Mouse (Mus musculus) T-cell, adult 2 months (primary cell): ENCODE measurements around the gene Rab3c.

Experiments
- DNase-seq: peaks from one replicate; pipeline ENCODE4 v3.0.0; 2022; ENCODE audit warnings: low spot score

Rab3c gene

DNA sequence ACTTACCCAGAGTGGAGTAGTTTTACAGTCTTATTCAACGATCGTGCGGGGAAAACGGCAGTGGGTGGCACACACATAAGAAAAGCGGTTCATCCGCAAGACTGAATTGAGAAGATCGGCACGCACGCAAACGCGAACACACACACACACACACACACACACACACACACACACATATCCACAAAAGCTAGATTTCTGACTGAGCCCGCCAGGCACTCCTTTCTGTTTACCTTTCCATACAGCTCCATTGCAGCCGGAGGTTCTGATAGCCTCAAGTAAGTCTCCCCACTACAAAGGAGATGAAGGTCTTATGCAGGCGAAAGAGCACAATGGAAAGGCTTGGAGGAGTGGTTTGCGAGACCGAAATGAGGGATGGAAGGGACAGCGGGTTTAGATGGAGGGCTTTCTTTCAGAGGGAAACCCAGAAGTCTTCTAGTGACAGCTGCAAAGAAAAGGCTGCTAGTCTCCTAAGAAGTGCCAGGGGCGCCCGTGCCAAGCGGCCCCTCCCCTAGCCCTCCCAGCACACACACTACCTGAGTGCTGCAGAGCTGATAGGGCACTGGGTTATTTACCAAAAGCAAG lies at the start of gene Rab3c:
Gene Rab3c, minus strand, starts transcription at position 434 of the 582 bp plus-strand sequence.
- no peak for DNase-seq

DNA sequence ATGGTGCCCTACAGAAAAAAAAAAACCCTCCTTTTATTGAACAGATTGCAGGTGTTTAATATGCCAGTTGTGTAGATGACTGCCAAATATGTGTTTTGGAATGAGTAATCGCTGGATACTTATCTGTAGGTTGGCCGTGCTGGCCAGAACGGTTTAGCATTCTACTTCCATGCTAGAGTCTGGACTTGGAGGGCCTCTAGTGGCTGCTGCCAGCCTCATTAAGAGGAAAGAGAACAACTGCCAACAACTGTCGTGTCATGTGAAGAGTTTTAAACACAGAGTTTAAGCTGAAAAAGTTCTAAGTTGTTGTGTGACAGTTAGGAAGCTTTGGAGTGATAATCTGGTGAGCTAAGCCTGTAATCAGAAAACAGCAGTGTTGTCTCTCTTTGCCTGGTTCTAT lies 38.0 kb upstream of the Rab3c start:
- DNase-seq, result no peak

DNA sequence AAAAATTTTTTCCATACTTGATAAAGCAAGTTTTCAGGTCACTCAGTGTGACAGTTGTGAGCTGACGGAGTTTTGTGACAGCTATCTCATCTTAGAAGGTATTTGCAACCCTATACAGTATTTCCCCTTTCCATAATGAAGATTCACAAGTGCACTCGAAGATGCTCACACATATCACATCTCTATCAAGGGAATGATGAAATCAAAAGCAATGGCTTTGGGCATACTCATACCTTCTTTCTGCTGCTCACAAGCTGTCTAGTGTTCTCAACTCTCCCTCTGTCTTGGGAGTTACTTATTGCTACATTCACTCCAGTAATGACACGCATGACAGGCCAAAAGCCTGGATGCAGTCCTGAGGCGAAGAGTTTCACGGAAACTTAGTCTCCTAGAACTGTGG lies 26.4 kb upstream of the Rab3c start:
- no peak for DNase-seq

DNA sequence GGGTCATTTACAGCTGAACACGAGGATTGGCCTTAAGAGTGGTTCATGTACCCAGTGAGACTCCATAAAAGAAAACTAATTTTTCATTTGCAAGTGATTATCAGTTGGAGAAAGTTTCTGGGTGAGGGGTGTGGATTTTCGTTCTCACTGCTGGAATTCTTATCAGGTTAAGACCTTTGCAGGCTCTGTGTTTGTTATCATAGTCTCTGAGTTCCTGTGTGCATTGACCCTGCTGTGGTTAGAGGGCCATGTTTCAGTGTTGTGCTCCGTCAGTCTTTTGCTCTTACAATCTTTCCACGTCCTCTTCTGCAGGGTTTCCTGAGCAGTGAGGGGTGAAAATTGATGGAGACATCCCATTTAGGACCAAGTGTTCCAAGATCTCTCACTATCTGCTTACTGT lies 16.3 kb upstream of the Rab3c start:
- no peak for DNase-seq

DNA sequence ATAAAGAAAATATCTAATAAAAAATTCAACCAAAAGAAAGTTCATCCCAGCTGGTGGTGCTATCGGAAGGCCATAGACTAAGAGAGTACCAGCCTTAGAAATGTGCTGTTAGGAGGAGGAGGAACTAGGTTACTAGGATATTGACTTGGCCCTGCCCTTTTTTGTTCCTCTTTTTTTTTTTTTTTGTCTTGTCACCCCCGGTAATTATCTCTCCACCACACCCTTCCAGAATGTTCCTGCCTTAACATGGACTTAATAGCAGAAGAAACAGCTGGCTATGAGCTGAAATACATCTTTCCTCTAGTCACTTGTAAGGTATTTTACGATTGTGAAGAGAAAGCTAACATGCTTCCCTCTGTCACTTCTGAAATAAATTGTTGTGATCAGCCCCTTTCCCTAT lies 7.7 kb upstream of the Rab3c start:
- no peak for DNase-seq

DNA sequence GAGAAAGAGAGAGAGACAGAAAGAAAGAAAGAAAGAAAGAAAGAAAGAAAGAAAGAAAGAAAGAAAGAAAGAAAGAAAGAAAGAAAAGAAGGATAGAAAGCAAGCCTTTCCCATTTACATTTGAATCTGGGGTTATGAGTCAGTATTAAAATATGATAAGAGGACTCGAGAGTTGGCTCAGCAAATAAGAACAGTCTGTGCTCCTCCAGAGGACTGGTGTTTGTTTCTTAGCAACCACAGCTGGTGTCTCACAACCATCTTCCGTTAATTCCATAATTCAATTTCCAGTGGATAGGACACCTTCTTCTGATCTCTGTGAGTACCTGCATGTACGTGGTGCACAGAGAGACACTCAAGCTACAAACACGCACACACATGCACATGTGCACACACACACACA lies 3.0 kb upstream of the Rab3c start:
- no peak for DNase-seq

DNA sequence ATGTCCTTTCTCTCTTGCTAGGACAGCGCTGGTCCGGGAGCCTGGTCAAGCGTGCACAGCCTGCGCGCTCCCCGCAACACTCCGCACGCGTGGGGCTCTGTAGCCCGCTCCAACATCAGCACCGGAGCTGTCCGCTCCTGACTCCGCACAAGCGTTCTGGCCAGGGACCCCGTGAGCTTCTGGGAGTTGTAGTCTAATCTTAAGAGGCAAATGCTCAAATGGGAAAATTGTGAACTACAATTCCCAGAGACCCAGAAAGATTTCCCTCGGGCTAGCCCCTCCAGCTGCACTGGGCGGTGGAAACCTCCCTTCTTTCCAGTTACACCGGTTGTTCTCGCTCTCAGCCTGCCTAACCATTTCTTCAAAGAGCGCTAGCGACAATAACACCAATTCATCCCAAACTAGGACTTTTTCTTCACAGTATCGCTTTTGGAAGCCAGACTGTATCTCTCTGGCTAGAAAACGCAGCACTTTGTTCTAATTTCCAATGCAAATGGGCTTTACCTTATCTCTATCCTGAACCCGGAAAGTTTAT lies 701 bp downstream of the Rab3c start:
- no peak for DNase-seq

DNA sequence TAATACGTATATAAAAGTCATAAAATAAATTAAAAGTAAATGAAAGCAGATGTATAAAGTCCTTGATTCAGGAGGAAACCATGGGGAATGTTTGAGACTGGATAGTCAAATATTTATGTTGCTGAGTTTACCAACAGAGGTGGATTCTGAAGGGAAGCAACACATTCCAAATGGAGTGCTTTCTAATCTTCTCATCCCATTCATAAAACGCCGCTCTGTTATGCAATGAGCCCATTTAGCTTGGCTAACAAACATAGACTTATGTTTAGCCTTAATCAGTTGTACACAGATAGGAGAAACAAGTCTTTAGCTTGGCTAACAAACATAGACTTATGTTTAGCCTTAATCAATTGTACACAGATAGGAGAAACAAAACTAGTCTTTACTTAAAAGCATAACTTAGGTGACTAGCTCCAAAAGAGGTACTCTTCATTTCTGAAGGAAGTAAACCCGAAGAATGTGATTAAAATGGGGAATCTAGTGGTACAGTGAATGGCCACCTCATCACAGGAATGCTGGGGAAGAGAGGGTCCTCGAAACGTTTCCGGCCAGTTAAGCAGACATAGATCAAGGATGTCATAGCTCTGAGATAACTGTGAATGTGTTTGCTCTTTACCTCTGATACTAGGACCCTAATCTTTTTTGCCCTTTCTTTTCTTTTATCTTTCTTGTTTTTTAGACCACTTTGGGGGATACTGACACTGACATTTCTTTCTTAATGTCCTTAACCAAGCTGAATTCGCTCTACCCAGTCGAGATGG lies 1.6 kb downstream of the Rab3c start:
- no peak for DNase-seq

DNA sequence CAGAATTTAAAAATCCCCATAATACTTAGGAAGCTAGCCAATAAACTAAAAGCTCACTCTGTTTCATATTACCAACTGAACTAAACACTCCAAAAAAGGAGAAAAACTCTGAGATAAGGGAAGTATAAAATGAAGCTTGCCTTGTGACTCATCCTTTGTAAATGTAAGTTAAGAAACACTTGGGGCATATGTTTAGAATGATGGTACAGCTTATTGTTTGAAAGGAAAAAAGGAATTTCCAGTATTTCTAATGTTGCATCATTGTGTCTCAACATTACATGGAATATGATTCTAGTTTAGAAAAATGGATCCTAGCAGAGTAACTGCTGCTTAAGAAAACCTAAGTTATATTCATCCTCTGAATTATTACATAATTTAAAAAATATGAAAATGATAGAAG lies 3.1 kb downstream of the Rab3c start:
- DNase-seq, result no peak

DNA sequence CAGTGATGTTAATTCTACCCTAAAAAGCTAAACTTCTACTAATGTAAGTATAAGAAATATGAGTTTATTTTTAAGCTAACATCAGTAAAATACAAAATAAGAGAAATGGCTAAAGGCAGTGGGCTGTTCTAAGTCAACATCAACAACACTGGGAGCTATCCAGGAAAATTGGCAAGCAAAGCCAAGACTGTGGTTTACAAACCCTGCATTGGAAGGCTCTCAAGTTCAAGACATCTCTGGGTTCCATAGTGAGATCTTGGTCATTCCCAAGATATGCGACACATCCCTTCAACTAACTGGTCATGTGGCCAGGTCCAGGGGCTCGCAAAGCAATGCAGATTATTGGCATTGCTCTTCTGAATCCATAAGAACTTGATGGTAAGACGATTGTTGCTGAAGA lies 5.3 kb downstream of the Rab3c start:
- no peak for DNase-seq

DNA sequence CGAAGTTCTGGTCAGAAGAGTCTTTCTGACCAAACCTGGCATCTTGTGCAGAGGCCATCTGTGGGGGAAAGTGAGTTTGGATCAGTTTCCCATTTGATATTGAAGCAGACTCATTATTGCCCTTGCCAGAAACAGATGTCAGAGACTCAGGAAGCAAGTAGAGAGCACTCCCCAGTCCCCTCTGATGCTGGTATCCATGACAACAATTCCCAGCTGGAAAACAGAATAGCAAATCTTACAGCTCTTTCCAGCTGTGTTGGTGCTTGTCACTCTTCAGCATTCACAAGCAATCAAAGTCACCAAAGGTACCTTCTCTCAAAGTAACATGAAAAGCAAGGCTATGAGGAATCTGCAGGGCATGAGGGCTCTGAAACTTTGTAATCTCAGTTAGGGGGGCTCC lies 20.1 kb downstream of the Rab3c start:
- no peak for DNase-seq

DNA sequence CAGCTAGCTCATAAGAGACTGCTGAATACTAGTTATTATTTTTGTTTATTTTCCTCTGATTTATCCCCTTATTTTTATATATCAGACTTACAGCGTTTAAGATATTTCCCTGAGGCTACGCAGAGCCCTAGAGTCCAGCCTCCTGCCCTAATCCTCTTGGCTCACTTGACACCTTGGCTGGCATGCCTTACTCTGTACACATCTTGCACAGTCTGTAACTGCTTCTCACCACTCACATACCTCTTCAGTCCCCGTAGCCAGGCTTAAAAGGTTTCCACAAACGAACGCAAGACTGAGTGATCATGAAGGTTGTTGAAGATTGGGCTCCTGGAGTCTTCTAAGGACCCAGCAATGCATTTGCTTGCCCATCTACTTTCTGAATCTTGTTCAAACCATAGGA lies 29.3 kb downstream of the Rab3c start:
- no peak for DNase-seq

DNA sequence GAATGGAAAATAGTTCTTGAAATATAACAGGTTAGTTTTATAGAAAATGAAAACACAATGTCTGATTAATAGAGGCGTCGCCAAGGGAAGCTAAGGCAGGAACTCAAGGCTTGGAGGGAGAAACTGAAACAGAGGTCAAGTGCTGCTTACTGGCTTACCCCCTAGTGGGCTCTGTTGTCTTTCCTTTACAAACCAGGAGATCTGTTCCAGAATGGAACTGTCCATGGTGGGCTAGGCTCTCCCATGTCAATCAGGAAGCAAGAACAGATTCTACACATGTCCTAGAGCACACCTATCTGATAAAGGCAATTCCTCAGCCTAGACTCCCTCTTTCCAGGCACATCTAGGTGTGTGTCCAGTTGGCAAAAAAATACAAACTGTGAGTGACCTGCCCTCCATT lies 32.3 kb downstream of the Rab3c start:
- DNase-seq, result no peak

DNA sequence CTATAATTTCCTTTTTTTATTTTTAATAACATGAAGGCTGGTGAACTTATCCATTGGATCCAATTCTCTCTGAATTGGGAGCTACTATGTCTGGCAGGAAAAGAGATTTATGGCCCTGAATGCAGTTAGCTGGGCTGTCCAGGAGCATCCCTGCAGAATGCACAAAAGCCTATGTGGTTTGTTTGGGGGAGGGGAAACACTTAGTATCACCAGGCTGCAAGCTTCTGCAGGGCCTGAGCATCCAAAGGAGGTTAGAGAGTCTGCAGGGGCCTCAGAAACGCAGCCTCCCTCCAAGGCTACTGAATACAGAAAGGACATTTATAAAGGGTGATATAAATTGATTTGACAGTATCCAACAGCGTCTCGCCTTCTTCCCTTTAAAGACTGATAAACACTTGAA lies 41.8 kb downstream of the Rab3c start:
- no peak for DNase-seq

DNA sequence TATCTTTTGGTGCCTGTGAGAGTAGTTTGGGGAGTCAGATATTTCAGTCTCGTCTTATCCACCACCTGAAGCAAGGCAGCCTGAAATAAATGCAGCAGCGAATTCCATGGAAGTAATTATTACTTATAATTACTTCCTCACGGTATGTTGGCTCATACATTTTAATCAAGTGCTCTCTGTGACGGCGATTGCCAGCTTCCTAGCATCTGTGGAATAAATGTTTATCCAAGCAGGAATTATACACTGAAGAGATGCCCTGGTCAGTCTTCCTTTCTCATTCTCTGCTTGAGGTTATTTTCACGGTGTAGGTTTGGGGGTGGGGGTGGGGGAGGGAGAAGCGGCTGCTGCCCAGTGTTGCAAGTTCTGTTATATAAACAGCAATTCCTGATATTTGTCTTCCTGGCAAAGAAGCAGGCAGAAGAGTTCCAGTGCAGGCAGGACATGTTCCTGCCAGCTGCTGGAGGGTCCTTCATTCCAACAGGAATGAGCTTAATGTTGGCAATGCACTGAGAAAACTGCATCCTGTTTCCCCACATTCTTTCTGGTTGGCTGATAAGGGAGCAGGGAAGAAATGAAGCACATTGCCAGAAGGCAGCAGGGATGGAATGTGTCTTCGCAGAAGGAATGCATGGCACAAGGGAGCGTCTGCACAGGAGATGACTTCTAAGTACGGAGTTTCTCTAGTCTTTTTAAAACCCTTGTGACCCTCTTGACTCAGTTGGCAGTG lies 43.4 kb downstream of the Rab3c start:
- no peak for DNase-seq

DNA sequence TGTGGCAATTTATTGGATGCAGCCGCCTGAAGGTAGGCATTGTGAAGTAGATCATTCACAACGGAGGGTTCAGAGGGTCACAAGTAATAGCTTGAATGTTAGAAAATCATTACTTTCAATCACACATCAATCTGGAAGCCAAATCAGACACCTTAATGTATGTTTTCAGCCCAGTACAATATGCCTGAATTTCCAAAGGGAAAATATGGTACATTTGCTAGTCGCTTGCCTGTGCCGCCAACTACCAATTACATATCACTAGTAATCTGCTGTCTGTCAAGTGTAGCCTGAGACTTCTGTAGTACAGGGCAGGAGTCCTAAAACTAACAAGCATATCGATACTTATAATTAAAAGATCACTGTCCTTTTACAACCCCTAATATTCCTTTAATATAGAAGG lies 47.4 kb downstream of the Rab3c start:
- no peak for DNase-seq

DNA sequence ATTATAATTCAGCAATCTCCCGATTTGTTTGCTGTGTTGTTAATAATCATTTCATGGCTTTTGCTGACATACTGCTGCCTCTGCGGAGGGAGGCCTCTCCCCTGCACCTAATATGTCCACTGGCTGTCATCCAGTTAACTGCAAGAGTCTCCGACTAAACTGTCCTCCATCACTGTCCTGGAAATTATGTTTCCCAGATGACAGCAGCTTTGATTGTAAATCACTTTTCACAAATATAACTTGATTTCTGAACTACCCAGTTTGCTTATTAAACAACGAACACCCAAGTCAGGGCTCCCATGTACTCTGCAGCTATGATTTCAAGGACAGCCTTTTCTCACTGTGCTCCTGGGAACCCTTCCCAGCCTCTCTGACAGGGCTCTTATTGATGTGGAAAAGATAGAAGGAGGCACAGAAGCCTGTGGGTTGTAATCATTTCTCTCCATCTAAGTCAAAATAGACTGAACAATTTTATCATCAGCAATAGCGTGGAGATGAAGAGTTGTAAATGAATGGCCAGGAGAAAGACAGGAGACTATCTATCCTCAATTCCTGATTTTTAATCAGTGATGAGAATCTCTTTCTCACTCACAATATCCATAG lies 49.6 kb downstream of the Rab3c start:
- DNase-seq, result no peak

DNA sequence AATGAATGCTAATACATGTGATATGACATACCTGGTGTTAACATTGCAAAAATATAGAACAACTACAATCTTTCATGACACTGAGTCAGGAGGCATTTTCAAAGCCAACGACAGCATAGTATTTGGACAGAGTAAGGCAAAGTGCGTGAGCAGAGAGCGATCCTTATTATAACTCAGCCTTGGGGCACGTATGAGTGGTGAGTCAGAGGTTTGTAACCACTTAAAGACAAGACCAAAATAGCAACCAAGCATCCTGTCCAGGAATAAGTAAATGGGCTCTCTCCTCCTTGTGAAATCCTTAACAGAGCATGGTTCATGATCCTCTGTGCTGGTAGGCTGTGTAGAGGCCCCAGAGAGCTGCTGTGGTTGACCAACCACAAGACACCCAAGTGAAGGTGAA lies 50.8 kb downstream of the Rab3c start:
- DNase-seq, result no peak

DNA sequence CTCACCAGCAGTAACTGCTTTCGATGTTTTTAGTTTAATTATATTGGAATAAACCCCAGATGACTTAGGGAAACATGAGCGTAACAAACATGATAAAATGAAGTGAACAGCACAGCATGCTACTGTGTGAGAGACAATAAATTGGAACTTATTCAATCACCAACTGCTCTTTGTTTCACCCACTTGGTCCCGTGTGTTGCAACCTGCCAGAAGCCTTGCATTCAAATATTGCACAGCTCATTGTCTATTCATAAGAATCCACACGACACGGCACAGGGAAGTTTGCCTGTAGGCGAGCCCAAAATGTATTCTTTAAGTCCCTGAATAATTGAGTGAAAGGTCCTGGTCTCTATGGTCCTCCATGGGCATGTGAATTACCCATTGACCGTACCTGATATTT lies 61.6 kb downstream of the Rab3c start:
- DNase-seq, result no peak

DNA sequence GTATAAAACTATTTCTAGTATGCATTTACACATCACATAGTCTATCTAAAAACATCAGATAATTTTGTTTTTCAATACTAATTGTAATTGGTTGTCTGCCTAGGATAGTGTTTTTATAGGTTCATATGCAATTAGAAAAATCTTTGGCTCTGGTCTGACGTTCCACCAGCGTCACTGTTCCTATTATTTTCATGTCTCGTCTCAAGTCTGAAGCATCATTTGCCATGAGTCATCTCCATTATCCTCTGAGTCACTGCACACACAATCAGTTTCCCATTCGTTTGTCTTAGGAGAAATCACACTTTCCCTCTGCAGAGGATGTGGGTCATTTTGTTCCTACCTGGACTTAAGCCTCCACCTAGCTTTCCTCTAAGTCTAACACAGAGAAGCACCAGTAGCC lies 62.3 kb downstream of the Rab3c start:
- DNase-seq, result no peak

DNA sequence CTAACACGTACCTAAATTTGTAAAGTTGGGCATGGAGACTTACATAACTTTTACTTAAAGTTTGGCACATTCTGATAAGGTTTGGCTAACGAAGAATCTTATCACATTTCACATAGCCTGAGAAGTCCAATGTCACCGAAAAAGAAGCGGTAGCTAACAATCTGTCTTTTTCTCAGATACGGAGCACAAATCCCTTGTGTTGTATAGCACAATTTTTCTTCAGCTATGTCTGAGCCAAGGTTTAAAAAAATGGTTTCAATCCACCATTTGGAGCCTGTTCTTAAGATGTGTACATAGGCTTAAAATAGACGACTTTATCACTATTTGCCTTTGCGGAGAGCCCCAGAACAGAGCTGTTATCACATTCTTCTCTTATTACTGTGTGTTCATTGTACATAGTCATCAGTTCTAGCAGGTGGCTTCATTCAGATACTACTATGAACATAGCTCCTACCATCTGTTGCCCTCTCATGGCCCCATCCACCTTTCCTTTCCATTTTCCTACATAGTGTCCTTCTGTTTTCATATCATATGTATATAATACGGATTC lies 69.2 kb downstream of the Rab3c start:
- DNase-seq, result no peak

DNA sequence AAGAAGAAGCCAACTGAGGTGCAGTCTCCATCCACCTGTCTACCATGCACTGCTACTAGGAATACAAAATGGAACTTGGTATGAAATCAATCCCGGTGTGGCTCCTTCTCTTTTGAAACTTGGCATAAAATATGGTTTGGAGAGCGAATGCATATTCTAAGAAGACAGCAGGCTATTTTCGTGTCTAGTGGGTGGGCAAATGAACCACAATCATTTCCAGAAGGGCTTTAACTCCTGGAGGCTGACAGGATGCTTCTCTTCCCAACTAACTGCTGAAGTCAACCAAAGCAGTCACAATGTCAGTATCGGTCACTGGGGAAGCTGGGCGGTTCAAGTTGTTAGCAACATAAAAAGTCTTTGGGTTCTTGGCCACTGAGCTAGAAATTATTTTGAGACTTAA lies 81.9 kb downstream of the Rab3c start:
- DNase-seq, result no peak

DNA sequence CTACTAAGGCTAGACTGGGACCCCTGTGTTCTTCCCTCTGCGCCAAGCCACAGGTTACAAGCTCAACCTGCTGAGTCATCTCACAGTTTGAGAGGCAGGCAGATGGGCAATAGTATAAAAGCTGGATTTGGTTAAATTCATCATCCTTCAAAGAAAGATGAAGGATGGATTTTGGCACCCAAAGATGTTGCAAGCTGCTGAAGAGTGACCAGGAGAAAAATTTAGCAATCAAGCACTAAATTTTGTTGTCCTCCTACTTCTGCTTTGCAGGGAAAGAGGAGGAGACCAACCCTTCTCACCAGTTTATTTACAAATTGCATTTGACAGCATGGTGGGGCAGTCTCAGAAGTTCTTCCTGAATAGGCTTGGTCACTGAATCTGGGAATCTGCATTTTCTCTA lies 90.8 kb downstream of the Rab3c start:
- DNase-seq, result no peak
